Mouse (Mus musculus): ENCODE results near the gene Ephb1. TPM values are rescaled to one million over a fixed set of nuclear protein-coding genes. Genes with fewer than 3 reads are reported as not detected.

The Ephb1 gene
- total and polyA plus RNA-seq, 3 experiments, result 1.8 to 2.2 (median 2.2) TPM

- DNase-seq, result no peak
Measured at GRCm38 (mm10) chr9:102305432-102306100, 48.9 kb downstream of the Ephb1 start.

DNA sequence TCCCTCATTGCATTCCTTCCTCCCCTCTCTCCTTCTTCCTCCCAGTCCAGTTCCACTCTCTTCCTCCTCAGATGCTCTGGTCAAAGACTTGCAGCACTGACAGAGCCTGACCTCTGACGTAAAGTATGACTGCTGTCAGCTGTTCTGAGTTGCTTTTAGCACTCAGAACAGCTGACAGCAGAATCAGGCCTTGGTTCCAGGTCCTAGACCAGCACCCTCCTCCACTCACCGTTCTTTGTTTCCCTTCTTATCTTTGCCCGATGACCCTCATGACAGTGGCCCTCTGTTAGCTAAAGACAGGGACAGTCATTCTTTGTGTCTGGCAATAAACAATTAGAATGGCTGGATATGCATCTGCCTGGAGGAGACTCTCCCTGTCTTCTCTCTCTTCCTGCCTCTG, 49.7 kb downstream of the Ephb1 start:
- DNase-seq, result no peak

DNA sequence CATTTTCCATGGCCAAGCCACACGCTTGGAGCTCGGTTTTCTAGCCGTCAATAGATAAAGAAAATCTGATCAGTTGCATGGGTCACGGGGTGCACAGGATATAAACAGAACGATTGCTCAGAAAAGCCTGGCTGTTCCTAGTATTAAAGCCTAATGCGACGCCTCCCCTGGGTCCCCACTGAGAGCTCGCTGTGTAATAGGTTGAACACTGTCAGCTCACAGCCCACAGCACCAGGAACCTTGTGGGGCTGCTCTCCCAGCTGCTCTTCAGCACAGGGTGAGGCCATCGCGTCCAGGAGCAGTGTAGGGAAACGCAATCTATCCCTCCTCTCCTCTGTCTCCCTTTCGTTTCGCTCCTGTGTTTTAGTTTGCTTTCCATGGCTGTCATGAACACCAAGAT, 50.6 kb downstream of the Ephb1 start:
- DNase-seq, result no peak

DNA sequence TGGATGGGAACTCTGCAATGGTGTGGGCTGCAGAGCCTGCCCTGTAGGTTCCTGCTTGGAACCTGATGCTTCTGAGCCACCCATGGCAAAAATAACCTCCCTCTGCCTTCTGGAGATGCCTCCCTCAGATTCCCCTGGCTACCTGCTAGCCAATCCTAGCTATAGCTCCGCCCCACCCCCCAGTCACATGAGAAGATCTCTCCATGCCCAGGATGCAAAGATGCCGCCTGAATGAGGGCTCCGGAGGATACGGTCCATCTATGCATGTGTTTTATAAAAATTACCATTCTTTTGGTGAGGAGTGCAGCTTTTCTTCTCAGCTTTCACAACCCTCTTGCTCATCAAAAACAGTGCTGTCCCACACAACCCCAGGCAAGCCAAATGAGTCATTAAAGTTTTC, 53.5 kb downstream of the Ephb1 start:
- no peak for DNase-seq

GRCm38 (mm10) chr9:102298741-102299140, 55.8 kb downstream of the Ephb1 start:
- DNase-seq, result no peak

DNA sequence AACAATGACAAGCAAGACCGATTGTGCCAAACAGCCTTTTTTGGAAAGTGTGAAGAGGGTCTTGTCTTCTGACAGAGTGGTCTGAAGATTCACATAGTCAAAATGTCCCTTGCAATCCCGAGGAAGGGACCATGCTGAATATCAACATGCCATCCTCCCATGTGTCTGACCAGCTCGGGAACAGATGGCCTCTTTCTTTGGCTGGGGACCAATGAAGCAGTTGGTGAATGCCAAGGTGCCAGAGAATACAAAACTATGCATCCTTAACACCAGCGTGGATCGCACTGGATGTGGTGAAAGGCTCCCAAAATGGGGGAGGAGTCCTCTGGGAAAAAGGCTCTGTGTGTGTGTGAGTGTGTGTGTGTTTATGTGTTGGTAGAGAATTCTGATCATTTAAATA, 56.5 kb downstream of the Ephb1 start:
- no peak for DNase-seq

DNA sequence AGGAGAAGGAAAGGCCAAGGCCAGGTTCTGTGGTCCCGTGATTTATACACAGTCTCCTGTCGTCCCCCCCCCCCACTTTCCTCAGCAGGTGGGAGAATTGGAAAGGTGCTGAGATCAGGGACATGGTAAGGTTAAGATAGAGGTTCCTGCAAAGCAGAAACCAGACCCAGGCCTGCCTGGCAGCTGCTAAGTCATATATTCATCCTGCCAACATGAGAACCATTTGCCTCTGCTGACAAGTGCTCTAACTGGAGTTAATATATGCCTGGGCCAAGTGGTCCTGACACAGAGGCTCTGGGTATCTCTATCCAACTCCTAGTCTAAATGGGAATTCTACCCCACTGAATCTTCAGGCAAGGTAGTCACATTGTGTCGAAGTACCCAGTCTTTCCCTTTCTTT, 57.3 kb downstream of the Ephb1 start:
- DNase-seq, result no peak

DNA sequence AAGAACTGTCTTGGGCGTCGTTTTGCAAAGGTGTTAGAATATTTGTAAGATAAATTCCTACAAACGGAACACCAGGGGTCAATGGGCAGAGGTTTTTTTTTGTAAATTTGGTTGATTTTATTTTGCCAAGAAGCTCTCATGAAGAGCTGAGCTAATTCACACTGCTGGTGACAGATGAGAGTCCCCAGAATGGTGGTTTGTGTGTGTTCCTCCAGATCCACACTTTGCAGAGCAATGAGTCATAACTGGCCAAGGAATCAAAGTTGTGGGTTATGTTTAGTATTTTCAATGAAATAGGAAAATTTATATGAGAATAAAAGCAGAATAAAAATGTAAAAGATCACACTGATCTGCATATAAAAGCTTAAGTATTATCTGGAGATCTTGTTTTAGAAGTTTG, 60.9 kb downstream of the Ephb1 start:
- no peak for DNase-seq

GRCm38 (mm10) chr9:102291230-102291629, 63.3 kb downstream of the Ephb1 start:
- DNase-seq, result no peak

- DNase-seq, result no peak
Measured at GRCm38 (mm10) chr9:102288356-102288755, 66.1 kb downstream of the Ephb1 start.

GRCm38 (mm10) chr9:102275931-102276330, 78.6 kb downstream of the Ephb1 start:
- DNase-seq, result no peak

DNA sequence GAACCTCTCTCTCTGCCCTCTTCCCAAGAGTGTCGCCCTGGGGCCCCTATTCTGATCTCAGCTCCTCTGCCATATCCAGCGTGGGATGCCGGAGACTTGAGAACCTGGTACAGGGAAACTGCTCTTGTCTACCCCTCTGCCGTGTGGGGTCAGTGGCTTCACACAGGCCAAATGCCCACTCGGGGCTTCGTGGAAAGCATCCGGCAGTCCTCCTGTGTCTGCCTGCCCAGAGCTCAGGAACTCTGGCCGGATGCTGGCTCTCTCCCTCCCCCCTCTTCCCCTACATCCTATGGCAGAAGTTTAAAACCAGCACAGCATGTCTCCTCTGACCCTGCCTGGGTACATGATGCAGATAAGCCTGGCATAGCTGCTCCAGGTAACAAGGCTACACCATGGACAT, 80.5 kb downstream of the Ephb1 start:
- DNase-seq, result no peak

GRCm38 (mm10) chr9:102273469-102273808, 81.1 kb downstream of the Ephb1 start:
- no peak for DNase-seq

DNA sequence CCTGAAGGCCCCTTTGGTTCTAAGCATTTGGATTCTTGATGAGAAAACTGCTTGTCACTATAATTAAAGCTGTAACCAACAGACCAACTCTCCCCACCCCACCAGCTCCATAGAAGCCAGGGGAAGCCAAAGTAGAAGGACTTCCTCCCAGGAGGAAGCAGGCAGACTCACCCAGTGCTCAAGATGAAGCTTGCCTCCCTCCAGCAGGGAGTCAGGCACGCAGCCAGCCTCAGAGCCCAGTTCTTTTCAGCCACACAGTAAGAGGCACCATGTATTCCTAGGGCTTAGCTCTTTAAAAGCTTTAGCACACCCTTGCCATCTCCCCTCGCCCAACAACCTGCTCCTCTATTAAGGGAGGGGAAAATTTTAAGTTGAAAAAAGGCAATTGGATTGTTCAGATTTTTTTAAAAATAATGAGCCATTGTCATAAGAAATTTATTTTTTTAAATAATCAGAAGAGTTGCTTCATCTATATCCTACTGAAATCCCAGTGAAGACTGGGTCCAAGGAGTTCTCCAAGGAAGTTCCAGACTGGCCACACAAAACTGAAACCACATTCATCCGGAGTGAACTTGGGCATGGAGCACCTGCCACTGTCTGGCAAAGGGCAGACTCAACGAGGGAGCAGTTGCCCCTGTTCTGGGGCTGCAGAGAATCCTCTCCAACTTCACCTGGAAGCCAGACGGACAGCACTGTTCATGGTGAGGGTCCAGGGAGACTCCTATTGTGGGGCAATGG, 81.6 kb downstream of the Ephb1 start:
- DNase-seq, result no peak

- DNase-seq, result no peak
Measured at GRCm38 (mm10) chr9:102270496-102270895, 84.0 kb downstream of the Ephb1 start.

- DNase-seq, result peak; percentile 50
Measured at GRCm38 (mm10) chr9:102267311-102268027, 87.0 kb downstream of the Ephb1 start.

- DNase-seq, result no peak
Measured at GRCm38 (mm10) chr9:102263760-102264159, 90.7 kb downstream of the Ephb1 start.

- DNase-seq, result no peak
Measured at GRCm38 (mm10) chr9:102262100-102262501, 92.4 kb downstream of the Ephb1 start.

DNA sequence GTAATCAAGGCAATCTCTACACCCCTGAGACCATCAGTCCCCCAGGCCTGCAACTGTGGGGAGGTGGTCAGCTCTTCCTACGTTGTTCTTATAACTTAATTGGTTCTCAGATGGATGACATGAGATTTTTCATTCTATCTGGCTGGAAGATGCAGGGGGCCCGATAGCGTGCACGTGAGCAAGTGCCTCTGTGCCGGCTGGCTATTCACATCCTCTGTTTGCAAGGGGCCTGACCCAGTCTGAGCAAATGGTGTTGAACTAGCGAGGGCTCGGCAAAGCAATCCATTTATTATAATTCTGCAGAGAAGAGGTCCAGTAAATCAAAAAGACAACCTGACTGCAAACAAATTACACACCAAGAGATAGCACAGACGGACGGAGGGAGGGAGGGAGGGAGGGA, 93.0 kb downstream of the Ephb1 start:
- DNase-seq, result no peak

- no peak for DNase-seq
Measured at GRCm38 (mm10) chr9:102256407-102256806, 98.1 kb downstream of the Ephb1 start.

DNA sequence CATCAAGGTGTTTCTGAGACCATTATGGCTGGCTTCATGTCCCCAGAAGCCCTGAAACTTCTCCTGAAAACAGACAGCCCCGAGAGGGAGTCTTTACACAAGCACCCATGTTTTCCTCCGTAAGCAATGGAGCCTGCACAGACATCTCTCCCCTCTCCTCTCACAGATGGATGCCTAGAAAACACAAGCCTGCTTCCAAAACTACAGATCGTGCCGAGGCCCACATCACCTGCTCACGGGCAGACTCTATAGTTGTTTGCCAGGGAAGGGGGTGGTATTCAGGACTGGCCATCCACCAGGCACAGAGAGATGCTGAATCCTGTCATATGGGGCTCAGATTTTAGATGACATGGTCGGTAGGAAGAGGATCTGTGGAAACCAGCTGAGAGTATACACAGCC, 98.7 kb downstream of the Ephb1 start:
- DNase-seq, result no peak

DNA sequence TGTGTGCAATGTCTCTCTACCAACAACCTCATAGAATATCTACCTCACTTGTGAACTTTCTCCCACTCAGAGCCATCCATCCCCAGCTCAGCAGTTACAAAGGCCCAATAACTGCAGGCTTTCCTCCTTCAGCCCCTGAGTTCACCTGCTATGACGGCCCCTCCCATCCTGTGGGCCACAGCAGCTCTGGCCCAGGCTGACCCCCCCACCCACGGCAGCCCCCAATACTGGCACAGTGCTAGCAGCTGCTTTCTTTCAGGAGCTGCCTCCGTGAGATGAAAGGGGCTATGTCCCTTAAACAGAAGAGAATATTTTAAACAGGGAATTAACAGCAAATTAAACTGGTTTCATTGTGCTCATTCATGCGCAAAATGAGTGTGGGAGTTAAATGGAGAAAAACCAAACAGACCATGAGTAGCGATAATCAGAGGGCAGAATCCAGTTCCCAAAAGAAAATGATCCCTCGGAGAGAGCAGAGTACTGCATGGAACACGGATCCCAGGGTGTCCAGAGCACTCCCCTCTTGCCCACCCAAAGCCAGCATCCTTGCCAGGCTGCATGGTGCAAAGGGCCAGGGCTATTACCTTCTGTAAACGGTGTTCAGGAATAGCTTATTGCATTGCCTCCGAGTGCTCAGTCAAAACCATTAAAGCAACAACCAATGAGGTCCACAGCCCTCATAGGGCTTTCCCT, 105.2 kb downstream of the Ephb1 start:
- DNase-seq, result no peak

DNA sequence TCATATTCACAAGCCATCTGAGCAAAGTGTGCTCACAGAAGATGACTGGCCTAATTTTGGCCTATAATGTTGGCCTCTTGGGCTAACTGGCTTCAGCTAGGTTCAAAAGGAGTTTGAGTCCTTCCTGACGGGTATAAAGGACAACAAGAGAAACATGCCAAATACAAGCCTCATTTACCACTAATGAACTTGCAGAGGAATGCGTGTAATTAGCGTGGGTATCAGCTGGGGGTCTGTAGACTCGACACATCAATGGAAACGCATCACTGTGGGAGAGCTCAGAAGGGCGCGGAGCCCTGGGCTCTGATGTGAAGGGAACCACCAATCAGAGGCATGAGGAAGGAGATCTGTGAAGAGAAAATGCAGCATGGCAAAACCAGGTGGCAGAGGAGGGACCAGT, 108.9 kb downstream of the Ephb1 start:
- no peak for DNase-seq
